Mouse (Mus musculus) spleen, postnatal 4 days (tissue): Measurements from ENCODE around the gene Gm3072.
A peak's percentile ranks its signal among the peaks of the same experiment; 100 is the strongest.
"Not testable (repeated sequence)": the region's sequence is repeated elsewhere in the genome, so short reads cannot be mapped to it uniquely, and the experiment has no call there.

Experiments
- DNase-seq, 2 experiments: peaks; one replicate each; pipeline ENCODE4 v3.0.0; 2022; ENCODE audit warnings: low spot score in 2 of 2

The Gm3072 gene

GRCm38 (mm10) chr14:41624512-41624911, at the start of gene Gm3072:
TSS of gene Gm3072 (minus strand) at chr14:41624612.
- not testable (repeated sequence) for DNase-seq

GRCm38 (mm10) chr14:41648176-41648575, 23.8 kb upstream of the Gm3072 start:
- DNase-seq = peak in 1 of 2 experiments; percentile 51

GRCm38 (mm10) chr14:41646387-41646786, 22.0 kb upstream of the Gm3072 start, which contains the start of gene Gm3676:
TSS of gene Gm3676 (minus strand) at chr14:41646487.
- not testable (repeated sequence) for DNase-seq

- peak; percentile 18 to 67 for DNase-seq
Observed at GRCm38 (mm10) chr14:41630144-41630543, 5.7 kb upstream of the Gm3072 start.

- DNase-seq = peak in 1 of 2 experiments; percentile 45
Observed at GRCm38 (mm10) chr14:41622535-41622934, 1.9 kb downstream of the Gm3072 start.

- peak in 1 of 2 experiments; percentile 64 for DNase-seq
Observed at GRCm38 (mm10) chr14:41610690-41611089, 13.7 kb downstream of the Gm3072 start.

- DNase-seq = peak in 1 of 2 experiments; percentile 60
Observed at GRCm38 (mm10) chr14:41600935-41601334, 23.5 kb downstream of the Gm3072 start.

- not testable (repeated sequence) for DNase-seq
Observed at GRCm38 (mm10) chr14:41586346-41586745, 38.1 kb downstream of the Gm3072 start.

- not testable (repeated sequence) for DNase-seq
Observed at GRCm38 (mm10) chr14:41572911-41573310, 51.5 kb downstream of the Gm3072 start, which contains the start of gene 1700049E17Rik2. TSS of gene 1700049E17Rik2 (plus strand) at chr14:41573211.
